Mouse (Mus musculus): ENCODE results near the gene Olfr518.

Olfr518 gene

DNA sequence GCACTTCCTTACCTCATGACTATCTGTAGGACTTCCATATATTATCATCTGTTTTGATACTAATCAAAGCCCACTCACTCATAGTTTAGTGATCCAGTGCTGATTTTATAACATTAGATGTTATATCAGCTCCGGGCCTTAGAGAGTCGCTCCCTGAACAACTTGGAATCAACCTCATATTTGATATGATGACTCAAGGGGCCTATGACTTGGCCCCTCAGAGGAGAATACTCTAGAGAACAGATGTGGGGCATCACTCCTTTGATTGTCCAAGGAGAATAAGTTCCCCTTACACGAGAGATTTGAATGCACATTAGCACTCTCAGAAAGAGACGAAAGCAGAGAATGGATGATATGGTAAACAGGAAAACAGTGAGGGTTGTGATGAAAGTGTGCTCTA is at the start of gene Olfr518:
TSS of gene Olfr518 (minus strand) at position 101 of the 400 bp plus-strand sequence.
- no peak for DNase-seq (ENCODE audit: low spot score in 2 of 2)

DNA sequence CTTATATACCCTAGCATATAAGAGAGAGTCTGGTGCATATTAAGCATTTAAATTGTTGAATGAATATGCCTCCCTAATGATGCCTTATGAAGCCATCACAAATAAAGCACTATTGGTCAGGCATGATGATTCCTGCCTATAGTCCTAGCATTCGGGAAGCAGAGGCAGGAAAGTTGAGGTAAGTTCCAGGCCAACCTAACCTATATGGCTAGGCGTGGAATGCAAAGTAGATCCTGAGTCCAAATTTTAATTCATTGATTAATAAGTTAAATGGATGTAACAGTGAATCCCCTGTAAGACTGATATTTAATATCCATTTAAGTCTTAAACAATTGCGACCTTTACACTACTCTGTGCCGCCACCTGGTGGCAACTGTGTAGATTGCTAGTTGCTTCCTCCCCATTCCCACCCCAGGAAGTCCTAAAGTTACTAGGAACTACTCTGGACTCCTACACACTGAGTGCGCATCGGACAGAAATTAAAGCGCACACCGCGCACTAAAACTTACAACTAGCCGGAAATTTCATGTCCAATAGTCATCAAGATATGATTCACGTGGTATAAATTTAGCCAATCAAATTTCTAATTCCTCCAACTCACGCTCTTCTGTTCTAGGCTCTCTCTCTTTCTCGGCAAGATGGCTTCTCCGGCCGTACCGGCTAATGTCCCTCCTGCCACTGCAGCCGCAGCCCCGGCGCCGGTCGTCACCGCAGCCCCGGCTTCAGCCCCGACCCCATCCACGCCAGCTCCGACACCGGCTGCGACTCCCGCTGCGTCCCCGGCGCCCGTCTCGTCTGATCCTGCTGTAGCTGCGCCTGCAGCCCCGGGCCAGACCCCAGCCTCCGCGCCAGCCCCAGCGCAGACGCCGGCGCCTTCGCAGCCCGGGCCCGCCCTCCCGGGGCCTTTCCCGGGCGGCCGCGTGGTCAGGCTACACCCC is 49.3 kb upstream of the Olfr518 start, which contains the start of gene Eif3f:
TSS of gene Eif3f (plus strand) at position 624 of the 938 bp plus-strand sequence.
- DNase-seq (ENCODE audit: low spot score in 2 of 2) = peak; percentile 86 to 90

DNA sequence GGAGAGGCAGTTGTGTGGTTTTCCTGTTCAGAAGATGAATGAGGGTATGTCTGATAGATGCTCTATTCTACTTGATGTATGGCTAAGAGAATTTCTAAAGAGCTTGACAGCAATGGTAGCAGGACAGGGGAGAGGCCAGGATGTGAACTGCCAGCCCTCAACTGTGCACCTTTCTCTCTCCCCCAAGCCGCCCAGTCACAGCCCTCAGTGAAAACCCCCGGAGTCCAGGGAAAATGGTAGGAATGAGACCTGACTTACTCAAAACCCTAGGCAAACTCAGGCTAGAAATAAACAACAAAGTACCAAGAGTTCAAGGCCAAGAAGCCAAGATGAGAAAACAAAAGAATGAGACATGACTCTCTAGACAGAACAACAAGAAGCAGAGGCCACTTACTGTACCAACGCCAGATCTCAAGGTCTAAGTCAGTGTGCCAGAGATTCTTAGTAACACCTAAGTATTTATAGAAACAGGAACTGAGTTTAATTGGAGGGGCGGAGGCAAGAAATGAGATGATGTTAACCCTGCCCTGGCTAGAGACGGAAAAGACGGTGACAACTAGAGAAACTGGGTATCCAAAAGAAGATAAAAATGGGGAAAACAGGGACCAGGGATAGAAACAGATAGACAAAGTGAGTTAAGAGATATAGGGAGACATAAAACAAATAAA is 45.1 kb upstream of the Olfr518 start, which contains the start of gene Nlrp10:
TSS of gene Nlrp10 (minus strand) at position 453 of the 668 bp plus-strand sequence.
- DNase-seq (ENCODE audit: low spot score in 2 of 2) = no peak

DNA sequence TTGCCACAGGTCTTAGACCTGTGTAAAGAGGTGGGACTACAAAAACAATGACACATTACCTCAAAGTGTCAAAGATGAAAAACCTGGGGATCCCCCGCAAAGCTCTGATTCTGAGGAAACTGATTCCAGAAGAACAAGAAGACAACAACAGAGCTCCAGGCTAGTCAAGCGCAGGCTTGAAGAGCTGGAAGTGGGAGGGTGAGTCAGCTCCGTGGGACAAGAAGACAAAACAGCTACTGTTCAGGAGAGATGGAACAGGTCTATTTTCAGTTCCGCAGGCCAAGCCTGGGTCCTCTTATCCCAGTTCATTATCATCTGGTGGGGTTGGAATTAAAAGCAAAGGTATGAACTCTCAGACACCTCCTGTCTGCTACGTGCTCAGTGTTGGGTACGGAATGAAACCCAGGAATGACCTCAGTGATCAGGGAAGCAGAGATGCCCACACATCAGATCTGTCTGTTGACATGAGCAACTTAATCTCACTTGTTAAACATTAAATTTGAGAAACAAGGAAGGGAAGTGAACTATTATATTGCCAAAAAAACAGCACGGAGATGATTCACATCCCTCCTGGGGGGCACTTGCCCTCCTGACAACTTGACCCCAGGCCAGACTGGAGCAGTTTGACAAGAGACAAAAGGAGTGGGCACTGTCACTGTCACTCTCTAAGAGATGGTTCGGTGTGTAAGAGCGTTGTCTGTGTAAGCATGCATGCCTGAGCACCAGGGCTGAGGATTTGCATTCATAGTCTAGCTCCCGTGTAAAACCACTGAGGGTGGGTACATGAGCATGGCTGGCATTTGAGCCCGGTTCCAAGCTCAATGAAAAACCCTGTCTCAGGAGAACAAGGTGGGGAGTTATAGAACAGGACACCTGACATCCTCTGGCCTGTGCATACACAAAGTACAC is 43.7 kb upstream of the Olfr518 start:
- no peak for DNase-seq (ENCODE audit: low spot score in 2 of 2)

DNA sequence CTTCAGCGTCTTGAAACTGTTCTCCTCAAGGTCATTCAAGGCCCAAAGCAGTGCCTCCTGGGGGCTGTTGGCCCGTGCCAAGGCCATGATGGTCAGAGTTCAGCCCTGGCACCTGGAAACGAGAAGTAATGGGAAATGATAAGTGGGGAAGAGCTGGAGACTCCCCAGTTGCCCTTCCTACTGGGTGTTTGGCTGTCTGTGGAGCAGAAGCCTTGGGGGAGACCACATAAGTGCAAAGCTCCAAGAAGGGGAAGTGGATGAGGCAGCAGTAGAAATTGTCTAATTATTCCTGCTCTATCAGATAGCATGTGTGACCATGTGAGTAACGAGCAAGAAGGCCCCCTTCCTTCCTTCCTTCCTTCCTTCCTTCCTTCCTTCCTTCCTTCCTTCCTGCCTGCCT is 42.2 kb upstream of the Olfr518 start:
- DNase-seq (ENCODE audit: low spot score in 2 of 2) = no peak

DNA sequence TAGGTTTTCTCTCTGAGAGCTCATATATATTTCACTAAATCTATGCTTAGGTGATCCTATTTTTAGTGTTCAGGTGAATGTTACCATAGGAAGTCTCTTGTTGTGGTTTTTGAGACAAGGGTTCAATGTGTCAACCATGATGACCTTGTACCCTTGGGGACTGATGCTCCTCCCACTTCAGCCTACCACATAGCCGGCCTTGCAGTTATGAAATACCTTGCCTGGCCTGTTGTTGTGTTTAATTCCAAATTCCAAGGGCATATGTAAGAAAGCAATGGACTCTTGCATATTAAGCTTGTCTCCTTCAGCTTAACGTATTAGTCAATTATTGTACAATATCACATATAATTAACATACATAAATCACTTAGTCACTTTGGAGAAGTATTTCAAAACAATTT is 19.2 kb upstream of the Olfr518 start:
- DNase-seq (ENCODE audit: low spot score in 2 of 2) = no peak

DNA sequence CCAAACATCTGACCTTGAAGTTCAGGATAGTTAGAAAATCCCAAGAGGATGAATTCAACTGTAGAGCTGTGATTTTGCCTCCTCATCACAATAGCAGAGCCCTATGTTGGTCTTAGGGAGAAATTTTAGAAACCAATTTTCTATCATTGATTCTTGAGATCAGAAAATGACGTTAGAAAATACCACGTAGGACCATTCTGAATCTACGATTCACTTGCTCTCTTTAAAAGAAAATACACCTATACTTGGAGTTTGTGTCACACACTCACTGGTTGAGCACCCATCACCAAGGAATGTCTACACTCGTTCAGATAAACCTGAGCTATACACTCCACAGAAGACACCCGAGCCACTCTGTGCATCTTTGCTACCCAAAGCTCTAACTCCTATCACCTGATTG is 9.5 kb upstream of the Olfr518 start, which contains the start of gene Olfr519:
TSS of gene Olfr519 (minus strand) at position 101 of the 400 bp plus-strand sequence.
- DNase-seq (ENCODE audit: low spot score in 2 of 2) = no peak

DNA sequence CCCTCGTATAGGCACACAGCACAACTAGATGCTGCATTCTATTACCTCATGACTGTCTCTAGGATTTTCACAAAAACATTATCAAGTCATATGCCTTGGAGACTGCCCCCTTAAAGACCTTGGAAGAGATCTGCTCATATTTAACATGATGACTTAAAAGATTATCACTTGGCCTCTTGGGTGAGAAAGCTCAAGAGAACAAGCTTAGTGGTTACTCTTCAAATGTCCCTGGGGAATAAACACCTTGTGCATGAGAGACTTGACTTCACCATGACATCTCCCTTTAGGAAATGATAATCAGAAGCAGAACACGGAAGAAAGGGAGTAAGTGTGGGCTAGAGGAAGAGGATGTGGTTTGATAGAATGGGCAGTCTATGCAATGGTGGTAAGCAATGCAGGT is 12.5 kb downstream of the Olfr518 start, which contains the start of gene Olfr517:
TSS of gene Olfr517 (minus strand) at position 101 of the 400 bp plus-strand sequence.
- no peak for DNase-seq (ENCODE audit: low spot score in 2 of 2)

DNA sequence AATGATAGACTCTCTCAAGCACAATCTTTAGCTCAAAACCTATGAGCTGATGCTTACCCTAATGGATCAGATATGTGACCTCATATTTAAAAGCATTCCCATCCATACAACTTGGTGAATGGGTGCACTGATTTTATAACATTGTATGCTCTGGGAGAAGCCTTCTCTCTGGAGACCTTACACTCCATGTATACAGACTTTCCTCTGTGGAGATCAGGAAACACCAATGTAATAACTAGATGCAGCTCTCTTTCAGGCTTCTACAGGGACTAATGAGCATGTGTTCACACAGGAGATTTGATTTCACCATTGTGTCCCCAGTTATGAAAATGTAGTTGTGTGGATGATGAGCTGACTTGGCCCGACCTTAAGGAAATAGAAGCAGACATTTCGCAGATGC is 34.4 kb downstream of the Olfr518 start, which contains the start of gene Olfr516:
TSS of gene Olfr516 (minus strand) at position 101 of the 400 bp plus-strand sequence.
- DNase-seq (ENCODE audit: low spot score in 2 of 2) = no peak

Data from thymus, postnatal 10 days (tissue).